Mouse (Mus musculus) urinary bladder, adult 18-20 months (tissue): ENCODE data around the gene L3hypdh.

Source experiments
- DNase-seq, 2 experiments: peaks; one replicate each; pipeline ENCODE4 v3.0.0; 2022; ENCODE audit warnings: low spot score in 2 of 2, mixed read lengths in 2 of 2

L3hypdh gene

GRCm38 (mm10) chr12:72085329-72086165 lies at the start of gene L3hypdh, which contains the start of gene Jkamp:
TSS of gene L3hypdh (minus strand) at chr12:72085439.
TSS of gene Jkamp (plus strand) at chr12:72085589.
- DNase-seq: peak; percentile 98 to 100

- DNase-seq: no peak
Measured at GRCm38 (mm10) chr12:72129203-72129602, 44.0 kb upstream of the L3hypdh start.

- DNase-seq: no peak
Measured at GRCm38 (mm10) chr12:72115686-72116345, 30.6 kb upstream of the L3hypdh start.

- no peak for DNase-seq
Measured at GRCm38 (mm10) chr12:72115126-72115525, 29.9 kb upstream of the L3hypdh start.

- DNase-seq: peak; percentile 30 to 34
Measured at GRCm38 (mm10) chr12:72104525-72105281, 19.5 kb upstream of the L3hypdh start.

GRCm38 (mm10) chr12:72104027-72104426 lies 18.8 kb upstream of the L3hypdh start:
- no peak for DNase-seq

- DNase-seq: no peak
Measured at GRCm38 (mm10) chr12:72102776-72103175, 17.5 kb upstream of the L3hypdh start.

GRCm38 (mm10) chr12:72096966-72097365 lies 11.7 kb upstream of the L3hypdh start:
- no peak for DNase-seq

- no peak for DNase-seq
Measured at GRCm38 (mm10) chr12:72089802-72090201, 4.6 kb upstream of the L3hypdh start.

GRCm38 (mm10) chr12:72086166-72086825 lies 1.1 kb upstream of the L3hypdh start:
- peak in 1 of 2 experiments; percentile 21 for DNase-seq

- DNase-seq: no peak
Measured at GRCm38 (mm10) chr12:72085024-72085328, 263 bp downstream of the L3hypdh start.

GRCm38 (mm10) chr12:72084261-72085023 lies 797 bp downstream of the L3hypdh start:
- peak in 1 of 2 experiments; percentile 33 for DNase-seq

GRCm38 (mm10) chr12:72083265-72083664 lies 2.0 kb downstream of the L3hypdh start:
- no peak for DNase-seq

- peak; percentile 23 to 28 for DNase-seq
Measured at GRCm38 (mm10) chr12:72082370-72082769, 2.9 kb downstream of the L3hypdh start.

GRCm38 (mm10) chr12:72081961-72082360 lies 3.3 kb downstream of the L3hypdh start:
- no peak for DNase-seq

- DNase-seq: no peak
Measured at GRCm38 (mm10) chr12:72078248-72078647, 7.0 kb downstream of the L3hypdh start.

GRCm38 (mm10) chr12:72070327-72071269 lies 14.6 kb downstream of the L3hypdh start, which contains the start of gene Gpr135:
TSS of gene Gpr135 (minus strand) at chr12:72071125.
- DNase-seq: peak; percentile 70 to 85

GRCm38 (mm10) chr12:72069626-72070326 lies 15.5 kb downstream of the L3hypdh start:
- DNase-seq: no peak

- DNase-seq: no peak
Measured at GRCm38 (mm10) chr12:72057780-72058179, 27.5 kb downstream of the L3hypdh start.
